ENCODE assay signal across 15 mouse cellular contexts in genomic region chrX:85857169-85857568, GRCm38 (mm10). TPM values are rescaled to one million over a fixed set of nuclear protein-coding genes. Genes with fewer than 3 reads are reported as not detected.
"Had no signal": no experiment of that assay in that cellular context is flagged by ENCODE, and none has a peak within 500 bp of the region (broad histone marks: within the 10 kb centered on the region; RNA-seq: fewer than 3 reads in every experiment).

No protein-coding gene starts in this region.

- H3K9me3 ChIP-seq: limb, embryonic 12.5 days; liver, embryonic 13.5 days; midbrain, embryonic 13.5 days had no signal

- H3K4me3 ChIP-seq: limb, embryonic 12.5 days; liver, embryonic 13.5 days; midbrain, embryonic 13.5 days had no signal

- ATAC-seq: hindbrain, postnatal 0 days; liver, postnatal 0 days; midbrain, embryonic 13.5 days had no signal

- H3K27me3 ChIP-seq: limb, embryonic 12.5 days; liver, embryonic 13.5 days; midbrain, embryonic 13.5 days had no signal

- H3K9ac ChIP-seq: limb, embryonic 12.5 days; liver, embryonic 13.5 days; liver, postnatal 0 days; midbrain, embryonic 13.5 days had no signal

- H3K4me1 ChIP-seq: limb, embryonic 12.5 days; liver, embryonic 13.5 days; midbrain, embryonic 13.5 days had no signal

- H3K4me2 ChIP-seq: limb, embryonic 12.5 days; liver, embryonic 13.5 days; midbrain, embryonic 13.5 days had no signal

- H3K27ac ChIP-seq: hindbrain, postnatal 0 days; limb, embryonic 12.5 days; liver, embryonic 13.5 days; midbrain, embryonic 13.5 days had no signal

- H3K36me3 ChIP-seq: limb, embryonic 12.5 days; liver, embryonic 13.5 days; midbrain, embryonic 13.5 days had no signal

- DNase-seq: kidney, adult 11 months; kidney, postnatal 14 days; layer of hippocampus, adult 9-11 months; layer of hippocampus, postnatal 36 days; liver; liver, embryonic 13.5 days; liver, postnatal 0 days; right cerebral cortex, postnatal 14 days; thymus, postnatal 36 days had no signal

RNA-seq across cellular contexts. Expression of gene 5430427O19Rik, which starts 13.0 kb away (rescaled TPM):
- total RNA-seq: hindbrain, postnatal 0 days; midbrain, postnatal 0 days had no signal
- polyA plus RNA-seq: hindbrain, postnatal 0 days; midbrain, postnatal 0 days; neural tube, embryonic 14.5 days; testis, adult 2 months had no signal
